Mouse (Mus musculus) urinary bladder, postnatal 25 days (tissue): ENCODE results near the gene Col5a1.

Experiments used
- DNase-seq: peaks from one replicate; pipeline ENCODE4 v3.0.0; 2022; ENCODE audit warnings: low spot score

The Col5a1 gene

DNA sequence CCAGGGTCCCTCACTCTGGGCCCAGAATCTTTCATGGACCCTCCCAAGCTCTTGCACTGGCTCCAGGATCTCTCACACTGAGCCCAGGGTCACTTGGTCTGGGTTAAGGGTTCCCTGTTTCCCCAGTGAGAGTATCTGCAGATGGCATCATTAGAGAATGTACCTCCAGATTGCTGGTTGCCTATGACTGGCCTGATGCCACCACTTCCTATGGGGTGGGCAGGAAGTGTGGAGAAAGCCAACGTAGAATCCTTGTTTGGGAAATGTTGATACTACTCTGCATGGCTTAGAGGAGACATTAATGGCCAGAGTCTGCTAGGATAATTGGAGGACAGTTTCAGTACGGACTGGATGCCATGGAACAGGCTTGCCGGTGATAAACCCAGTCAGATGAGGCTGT is 76.2 kb downstream of the Col5a1 start:
- no peak for DNase-seq

GRCm38 (mm10) chr2:27969158-27969557 is 82.9 kb downstream of the Col5a1 start:
- DNase-seq, result peak; percentile 29

DNA sequence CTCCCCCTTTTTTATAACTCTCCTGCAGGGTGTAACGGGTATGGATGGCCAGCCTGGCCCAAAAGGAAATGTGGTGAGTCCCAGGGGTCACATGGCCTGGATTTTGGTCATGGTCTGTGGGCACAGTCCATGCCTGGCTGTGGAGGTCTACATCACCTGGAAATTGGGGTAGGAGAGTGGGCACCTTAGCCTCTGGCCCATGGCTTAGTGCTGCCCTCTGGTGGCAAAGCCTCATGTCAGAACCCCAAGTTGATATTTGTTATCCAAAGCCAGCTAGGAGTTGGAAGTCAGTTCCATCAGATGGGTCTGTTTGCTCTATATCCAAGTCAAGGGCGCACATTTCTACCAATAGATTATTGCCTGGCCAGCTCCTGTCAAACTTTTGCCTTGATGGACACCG is 87.6 kb downstream of the Col5a1 start:
- DNase-seq, result peak; percentile 66

DNA sequence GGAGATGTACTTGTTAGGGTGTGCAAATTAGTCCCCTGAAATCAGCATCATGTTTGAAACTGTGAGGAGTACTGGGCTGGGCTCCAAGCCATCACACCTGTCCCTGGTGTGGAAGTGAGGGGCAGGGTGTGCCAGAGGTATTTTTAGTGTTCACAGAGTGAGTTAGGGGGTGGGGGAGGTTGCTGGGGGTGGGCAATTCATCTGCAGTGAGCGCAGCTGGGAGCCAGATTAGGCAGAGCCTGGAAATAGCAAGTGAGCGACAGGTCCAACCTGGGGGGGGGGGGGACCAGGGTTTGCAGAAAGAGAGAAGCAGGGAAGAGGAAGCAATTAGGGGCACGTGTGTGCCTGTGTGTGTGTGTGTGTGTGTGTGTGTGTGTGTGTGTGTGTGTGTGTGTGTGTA is 89.6 kb downstream of the Col5a1 start:
- DNase-seq, result no peak

DNA sequence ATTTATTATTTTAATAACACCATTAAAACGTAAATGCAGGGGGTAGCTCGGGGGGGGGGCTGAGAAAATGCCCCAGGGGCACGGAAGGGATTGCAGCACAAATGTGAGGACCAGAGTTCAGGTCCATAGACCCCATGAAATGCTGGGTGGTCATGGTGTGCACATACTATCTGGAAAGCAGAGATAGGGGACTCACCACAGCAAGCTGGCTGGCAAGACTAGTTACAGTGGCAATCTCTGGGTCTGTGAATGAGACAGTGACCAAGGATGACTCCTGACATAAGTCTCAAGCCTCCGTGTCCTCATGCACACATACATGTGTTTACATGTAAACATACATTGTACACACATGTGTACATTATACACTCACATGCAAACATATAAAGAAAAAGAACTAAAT is 90.3 kb downstream of the Col5a1 start:
- DNase-seq, result no peak

DNA sequence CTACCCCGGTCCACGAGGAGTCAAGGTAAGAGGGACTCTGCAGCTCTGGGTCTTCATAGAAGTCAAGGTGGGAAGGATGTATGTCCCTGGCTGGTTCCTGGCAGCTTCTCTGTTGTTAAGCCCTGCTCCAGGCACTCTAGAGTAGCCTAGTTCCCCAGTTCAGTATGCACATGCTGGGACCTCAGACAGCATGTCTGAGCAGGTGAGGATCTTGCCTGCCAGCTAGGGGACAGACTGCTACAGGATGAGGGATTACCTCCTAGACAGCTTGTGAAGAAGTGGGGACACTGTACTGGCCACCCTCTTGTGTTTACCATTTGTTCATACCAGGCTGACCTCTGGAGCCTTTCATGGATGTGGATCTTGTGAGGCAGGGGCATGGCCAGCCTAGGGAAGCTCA is 94.8 kb downstream of the Col5a1 start:
- no peak for DNase-seq

- DNase-seq, result no peak
Observed at GRCm38 (mm10) chr2:27981621-27982535, 95.7 kb downstream of the Col5a1 start.

DNA sequence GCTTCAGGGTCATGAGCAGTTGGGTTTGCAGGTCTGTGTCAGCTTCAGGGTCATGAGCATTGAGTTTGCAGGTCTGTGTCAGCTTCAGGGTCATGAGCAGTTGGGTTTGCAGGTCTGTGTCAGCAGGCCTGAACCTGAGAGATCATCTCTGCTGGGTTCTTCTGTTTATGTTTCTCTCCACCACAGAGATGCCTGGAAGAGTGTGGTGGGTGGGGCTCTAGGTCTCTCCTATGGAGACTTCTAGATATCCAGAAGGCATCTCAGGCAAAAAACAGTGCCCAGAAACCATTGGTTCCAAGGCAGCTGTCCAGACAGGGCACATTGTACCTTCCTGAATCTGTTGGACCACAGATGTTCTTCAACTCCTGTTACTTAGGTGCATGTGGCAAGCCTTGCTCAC is 96.9 kb downstream of the Col5a1 start:
- no peak for DNase-seq

DNA sequence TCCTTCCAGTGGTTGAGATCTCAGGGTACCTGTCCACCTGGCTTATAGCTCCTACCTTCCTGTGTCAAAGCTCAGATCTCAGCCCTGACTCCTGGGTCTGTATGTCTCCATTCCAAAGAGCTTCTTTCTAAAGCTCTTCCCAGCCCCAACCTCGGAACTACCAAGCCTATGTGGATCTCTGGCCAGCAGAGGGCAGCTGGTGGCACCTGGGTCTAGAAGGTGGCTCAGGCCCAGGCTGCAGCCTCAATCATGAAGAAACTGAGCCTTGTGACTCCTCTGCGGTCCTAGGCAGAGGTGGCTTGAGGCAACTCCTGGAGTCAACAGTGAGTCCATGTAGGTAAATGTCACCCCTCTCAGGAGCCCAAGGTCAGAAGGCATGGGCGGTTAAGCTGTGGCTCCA is 97.7 kb downstream of the Col5a1 start:
- no peak for DNase-seq

GRCm38 (mm10) chr2:27986751-27987150 is 100.5 kb downstream of the Col5a1 start:
- no peak for DNase-seq

GRCm38 (mm10) chr2:27990430-27991211 is 104.4 kb downstream of the Col5a1 start:
- DNase-seq, result no peak

DNA sequence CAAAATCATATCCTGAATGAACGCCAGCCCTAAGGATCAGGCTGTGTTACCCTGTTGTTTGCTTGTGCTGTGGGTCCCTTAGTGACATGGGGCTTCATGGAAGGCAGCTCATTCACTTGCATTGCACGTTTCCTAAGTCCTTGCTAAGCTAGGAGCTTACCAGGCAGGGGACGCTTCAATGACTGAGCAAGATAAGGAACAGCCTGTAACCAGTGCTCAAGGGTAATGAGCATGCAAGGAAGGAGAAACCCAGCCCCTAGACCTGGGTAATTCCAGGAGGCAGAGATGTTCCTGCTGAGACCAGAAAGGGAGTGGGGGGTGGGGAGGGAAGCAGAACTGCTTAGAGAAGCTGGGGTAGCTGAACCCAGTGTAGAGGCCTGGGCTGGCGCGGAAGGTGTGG is 107.2 kb downstream of the Col5a1 start:
- no peak for DNase-seq

- DNase-seq, result no peak
Observed at GRCm38 (mm10) chr2:27999996-28000583, 113.9 kb downstream of the Col5a1 start.

DNA sequence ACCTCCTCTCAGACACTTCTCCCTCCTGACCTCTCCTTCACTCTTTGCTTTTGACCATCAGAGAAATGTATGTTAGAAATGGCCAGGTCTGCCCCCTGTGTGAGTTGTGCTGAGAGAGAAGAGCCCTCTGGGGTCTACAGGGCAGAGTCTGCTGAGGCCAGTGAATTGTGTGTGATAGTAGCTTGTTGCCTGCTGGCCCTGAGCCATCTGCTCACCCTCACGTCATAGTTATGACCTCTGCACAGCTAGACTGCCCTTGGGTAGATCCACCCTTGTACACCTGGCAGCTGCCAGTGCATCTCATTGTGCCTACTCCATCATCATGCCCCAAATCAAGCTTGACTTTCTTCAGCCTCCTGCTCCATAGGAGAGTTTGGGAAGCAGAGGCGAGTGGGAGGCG is 114.4 kb downstream of the Col5a1 start:
- DNase-seq, result no peak

- DNase-seq, result no peak
Observed at GRCm38 (mm10) chr2:28001206-28001605, 115.0 kb downstream of the Col5a1 start.

- no peak for DNase-seq
Observed at GRCm38 (mm10) chr2:28005187-28005586, 119.0 kb downstream of the Col5a1 start.

DNA sequence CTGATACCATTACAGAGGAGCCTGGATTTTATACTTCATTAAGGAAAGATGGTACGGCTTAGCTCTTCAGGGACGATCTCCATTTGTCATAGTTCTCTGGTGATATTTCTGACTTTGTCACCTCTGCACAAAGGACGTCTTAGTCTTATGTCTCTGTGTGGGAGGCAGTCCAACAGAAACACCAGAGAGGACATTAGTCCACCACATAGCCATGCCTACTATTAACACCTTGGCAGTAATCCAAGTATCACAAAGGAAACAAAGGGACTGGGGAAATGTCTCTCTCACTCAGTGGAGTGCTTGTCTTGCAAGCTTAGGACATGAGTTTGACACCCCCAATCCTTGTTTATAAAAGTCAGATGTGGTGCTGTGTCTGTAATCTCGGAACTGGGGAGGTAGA is 122.0 kb downstream of the Col5a1 start:
- DNase-seq, result no peak

- DNase-seq, result no peak
Observed at GRCm38 (mm10) chr2:28012367-28012766, 126.1 kb downstream of the Col5a1 start.

GRCm38 (mm10) chr2:28014778-28015177 is 128.6 kb downstream of the Col5a1 start:
- no peak for DNase-seq

DNA sequence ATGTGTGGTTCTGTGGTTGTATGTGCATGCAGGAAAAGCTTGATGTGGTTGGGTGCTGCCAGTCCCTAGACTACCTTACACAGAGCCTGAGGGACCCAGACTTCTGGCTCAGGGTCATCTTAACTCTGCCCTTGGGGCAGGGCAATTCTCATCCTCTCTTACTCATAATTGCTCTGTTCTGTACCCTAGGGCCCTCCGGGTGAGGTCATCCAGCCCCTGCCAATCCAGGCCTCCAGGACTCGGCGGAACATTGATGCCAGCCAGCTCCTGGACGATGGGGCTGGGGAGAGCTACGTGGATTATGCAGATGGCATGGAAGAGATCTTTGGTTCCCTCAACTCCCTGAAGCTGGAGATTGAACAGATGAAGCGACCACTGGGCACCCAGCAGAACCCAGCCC is 138.2 kb downstream of the Col5a1 start:
- DNase-seq, result no peak

GRCm38 (mm10) chr2:28025776-28026175 is 139.6 kb downstream of the Col5a1 start:
- DNase-seq, result no peak

GRCm38 (mm10) chr2:28031860-28032259 is 145.6 kb downstream of the Col5a1 start:
- DNase-seq, result no peak

DNA sequence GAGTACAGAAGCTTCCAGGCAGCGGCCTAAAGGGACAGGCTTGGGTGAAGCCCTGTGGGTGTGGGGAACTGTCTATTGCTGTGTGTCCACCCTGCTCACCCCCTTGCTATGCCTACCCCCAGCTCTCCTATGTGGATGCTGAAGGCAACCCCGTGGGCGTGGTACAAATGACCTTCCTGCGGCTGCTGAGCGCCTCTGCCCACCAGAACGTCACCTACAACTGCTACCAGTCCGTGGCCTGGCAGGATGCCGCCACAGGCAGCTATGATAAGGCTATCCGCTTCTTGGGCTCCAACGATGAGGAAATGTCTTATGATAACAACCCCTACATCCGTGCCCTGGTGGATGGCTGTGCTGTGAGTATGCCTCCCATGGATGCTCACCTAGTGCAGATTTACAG is 146.2 kb downstream of the Col5a1 start:
- DNase-seq, result no peak
